8 mouse cellular contexts compared by ENCODE assay signal in genomic region chr19:60789452-60789851, GRCm38 (mm10). TPM values are rescaled to one million over a fixed set of nuclear protein-coding genes. Genes with fewer than 3 reads are reported as not detected.
DNase-seq lines count a peak whose midpoint lies in the region; ATAC-seq and TF ChIP-seq lines count a peak whose summit lies in the region.

No protein-coding gene starts in this region.

- no peak overlapping the region for H3K27ac ChIP-seq in cerebellum, adult 2 months (ENCODE audit: insufficient read depth, low read length)
- peak overlapping the region; percentile 93; the same call in 1 of the 2 replicates for H3K27ac ChIP-seq in spleen, adult 2 months (ENCODE audit: insufficient read depth, low read length)
- peak overlapping the region; percentile 94 for H3K27ac ChIP-seq in limb, embryonic 14.5 days (replicated peaks; ENCODE audit: low read depth, low read length)
- H3K27ac ChIP-seq in stomach, postnatal 0 days (replicated peaks) = peak overlapping the region; percentile 100

- no peaks in the 10 kb centered on the region; the same call in 1 of the 2 replicates for H3K4me1 ChIP-seq in cerebellum, adult 2 months (ENCODE audit: control insufficient read depth, insufficient read depth, low read length)
- peaks cover 5% of the 10 kb centered on the region; the same call in 1 of the 2 replicates for H3K4me1 ChIP-seq in spleen, adult 2 months (ENCODE audit: control insufficient read depth, insufficient read depth, insufficient read length)
- peaks cover 16% of the 10 kb centered on the region for H3K4me1 ChIP-seq in limb, embryonic 14.5 days (ENCODE audit: control insufficient read depth, insufficient read depth, low read length)
- H3K4me1 ChIP-seq in stomach, postnatal 0 days (replicated peaks; ENCODE audit: control insufficient read depth, insufficient read depth) = peaks cover 4% of the 10 kb centered on the region

- ATAC-seq in limb, embryonic 14.5 days (ENCODE audit: low FRiP score, low read depth) = no peak
- ATAC-seq in stomach, postnatal 0 days (ENCODE audit: low FRiP score, low TSS enrichment) = no peak

- intact Hi-C loops in left cerebral cortex, postnatal 10 days (cut with DNase I) = no loop called here

- H3K4me3 ChIP-seq in cerebellum, adult 2 months (replicated peaks; ENCODE audit: insufficient read depth, low read depth, low read length) = peak overlapping the region; percentile 75
- peak overlapping the region; percentile 69 for H3K4me3 ChIP-seq in spleen, adult 2 months (ENCODE audit: extremely low read depth, insufficient read depth, insufficient read length)
- peak overlapping the region; percentile 99 for H3K4me3 ChIP-seq in limb, embryonic 14.5 days (replicated peaks; ENCODE audit: low read length)
- peak overlapping the region; percentile 96 for H3K4me3 ChIP-seq in stomach, postnatal 0 days (ENCODE audit: low read depth, low read length)

- H3K27me3 ChIP-seq in cerebellum, adult 2 months (ENCODE audit: control insufficient read depth, insufficient read depth, low read length) = no peaks in the 10 kb centered on the region
- no peaks in the 10 kb centered on the region for H3K27me3 ChIP-seq in spleen, adult 2 months (ENCODE audit: control insufficient read depth, insufficient read depth, low read length)
- no peaks in the 10 kb centered on the region for H3K27me3 ChIP-seq in limb, embryonic 14.5 days (ENCODE audit: control insufficient read depth, insufficient read depth, low read length)
- H3K27me3 ChIP-seq in stomach, postnatal 0 days (ENCODE audit: control insufficient read depth, insufficient read depth, low read length) = no peaks in the 10 kb centered on the region

- WGBS in cerebellum, adult 2 months = 2% methylated on average over 7 of the region's 7 CpGs
- WGBS in spleen, adult 2 months = 3% methylated on average over 7 of the region's 7 CpGs
- 2% methylated on average over 7 of the region's 7 CpGs for WGBS in limb, embryonic 14.5 days
- under 1% methylated on average over 7 of the region's 7 CpGs for WGBS in stomach, postnatal 0 days

- TF ChIP-seq EP300 in stomach, postnatal 0 days (optimal IDR thresholded peaks at IDR 0.05) = no peak

- DNase-seq in cerebellum, adult 2 months = no peak
- no peak for DNase-seq in cerebellum, adult 9-11 months
- DNase-seq in spleen, adult 2 months (ENCODE audit: low read depth in 1 of 2, low spot score in 2 of 2) = no peak
- DNase-seq in spleen, postnatal 10 days (ENCODE audit: low spot score in 2 of 2) = no peak
- DNase-seq in limb, embryonic 14.5 days (ENCODE audit: low spot score) = no peak
- DNase-seq in stomach, postnatal 0 days (ENCODE audit: low spot score) = no peak
- no peak for DNase-seq in left cerebral cortex, postnatal 10 days (ENCODE audit: extremely low spot score in 1 of 2, low spot score in 2 of 2)
- no peak for DNase-seq in layer of hippocampus, postnatal 36 days

- TF ChIP-seq POLR2A in cerebellum, adult 2 months (IDR thresholded peaks at IDR 0.05; ENCODE audit: borderline replicate concordance, insufficient read depth, low read length) = no peak
- TF ChIP-seq POLR2A in spleen, adult 2 months (IDR thresholded peaks at IDR 0.05; ENCODE audit: low read depth, low read length) = no peak
- no peak for TF ChIP-seq POLR2A in limb, embryonic 14.5 days (IDR thresholded peaks at IDR 0.05; ENCODE audit: borderline replicate concordance, extremely low read depth, insufficient read depth, insufficient read length)

- peak overlapping the region; percentile 100 for H3K9ac ChIP-seq in limb, embryonic 14.5 days (ENCODE audit: low read depth, low read length, severe bottlenecking)
- peak overlapping the region; percentile 100 for H3K9ac ChIP-seq in stomach, postnatal 0 days (ENCODE audit: low read length)

- H3K9me3 ChIP-seq in limb, embryonic 14.5 days (ENCODE audit: control insufficient read depth, low read length) = no peaks in the 10 kb centered on the region
- H3K9me3 ChIP-seq in stomach, postnatal 0 days (ENCODE audit: control insufficient read depth, low read length) = no peaks in the 10 kb centered on the region

- H3K4me2 ChIP-seq in limb, embryonic 14.5 days (replicated peaks; ENCODE audit: low read depth, low read length, severe bottlenecking) = peak overlapping the region; percentile 49
- peak overlapping the region; percentile 70 for H3K4me2 ChIP-seq in stomach, postnatal 0 days (replicated peaks; ENCODE audit: low read depth)

- H3K36me3 ChIP-seq in spleen, adult 2 months (ENCODE audit: control insufficient read depth, insufficient read depth, low read length) = no peaks in the 10 kb centered on the region; the same call in 1 of the 2 replicates
- H3K36me3 ChIP-seq in limb, embryonic 14.5 days (ENCODE audit: control insufficient read depth, insufficient read depth, low read length) = 0 out of 2 replicates have a peak, but pooled peaks cover 3% of the 10 kb centered on the region
- no peaks in the 10 kb centered on the region for H3K36me3 ChIP-seq in stomach, postnatal 0 days (ENCODE audit: control insufficient read depth, insufficient read depth, low read length)

- no peak for TF ChIP-seq CTCF in cerebellum, adult 2 months (IDR thresholded peaks at IDR 0.05; ENCODE audit: borderline replicate concordance, insufficient read depth, low read depth, low read length)
- TF ChIP-seq CTCF in spleen, adult 2 months (IDR thresholded peaks at IDR 0.05; ENCODE audit: extremely low read depth, insufficient read depth, insufficient read length, insufficient replicate concordance) = no peak
- TF ChIP-seq CTCF in stomach, postnatal 0 days (IDR thresholded peaks at IDR 0.05; ENCODE audit: low read depth) = no peak

RNA-seq across cellular contexts. Expression of gene Eif3a, which starts 1.0 kb away (rescaled TPM):
- polyA plus RNA-seq in cerebellum, adult 2 months (2012; rRNA removed) = 69.0 and 73.5 TPM in 2 replicates
- 17.3 and 18.3 TPM in 2 replicates for polyA plus RNA-seq in spleen, adult 2 months (2012; rRNA removed)
- polyA plus RNA-seq in limb, embryonic 14.5 days (2012; rRNA removed) = 75.3 and 122 TPM in 2 replicates
- 162 and 163 TPM in 2 replicates for polyA plus RNA-seq in limb, embryonic 14.5 days (2014; fragmentation: Nextera tagmentation; extraction: Ambion mirVana)
- polyA plus RNA-seq in stomach, postnatal 0 days (2015; fragmentation: Nextera tagmentation; extraction: Ambion mirVana) = 54.9 and 60.1 TPM in 2 replicates
- 100 to 1,000 TPM; 122 to 123 TPM for total RNA-seq in left cerebral cortex, postnatal 10 days (2021)
- total RNA-seq in layer of hippocampus, postnatal 36 days (2021) = 100 to 1,000 TPM; 101 to 107 TPM

RNA-seq across cellular contexts. Expression of gene Fam45a, which starts 21.9 kb away (rescaled TPM):
- polyA plus RNA-seq in cerebellum, adult 2 months (2012; rRNA removed) = 60.3 and 62.5 TPM in 2 replicates
- 3.8 and 4.7 TPM in 2 replicates for polyA plus RNA-seq in spleen, adult 2 months (2012; rRNA removed)
- 29.3 and 37.8 TPM in 2 replicates for polyA plus RNA-seq in limb, embryonic 14.5 days (2012; rRNA removed)
- 42.6 and 43.9 TPM in 2 replicates for polyA plus RNA-seq in limb, embryonic 14.5 days (2014; fragmentation: Nextera tagmentation; extraction: Ambion mirVana)
- 23.6 and 24.5 TPM in 2 replicates for polyA plus RNA-seq in stomach, postnatal 0 days (2015; fragmentation: Nextera tagmentation; extraction: Ambion mirVana)
- 10 to 100 TPM; 32.7 to 39.6 TPM for total RNA-seq in left cerebral cortex, postnatal 10 days (2021)
- 10 to 100 TPM; 45.9 to 46.3 TPM for total RNA-seq in layer of hippocampus, postnatal 36 days (2021)

RNA-seq across cellular contexts. Expression of gene Nanos1, which starts 33.7 kb away (rescaled TPM):
- 10.0 and 11.4 TPM in 2 replicates for polyA plus RNA-seq in cerebellum, adult 2 months (2012; rRNA removed)
- 1.3 and 2.4 TPM in 2 replicates for polyA plus RNA-seq in spleen, adult 2 months (2012; rRNA removed)
- polyA plus RNA-seq in limb, embryonic 14.5 days (2012; rRNA removed) = 1.5 and 1.7 TPM in 2 replicates
- polyA plus RNA-seq in limb, embryonic 14.5 days (2014; fragmentation: Nextera tagmentation; extraction: Ambion mirVana) = 1.5 and 1.9 TPM in 2 replicates
- 0.71 and 0.81 TPM in 2 replicates for polyA plus RNA-seq in stomach, postnatal 0 days (2015; fragmentation: Nextera tagmentation; extraction: Ambion mirVana)
- 10 to 100 TPM; 21.6 to 22.6 TPM for total RNA-seq in left cerebral cortex, postnatal 10 days (2021)
- 10 to 100 TPM; 17.5 to 17.8 TPM for total RNA-seq in layer of hippocampus, postnatal 36 days (2021)
